Mouse (Mus musculus) ES-Bruce4 (cell line): Measurements from ENCODE around the gene Vmn1r13.
"Not testable (repeated sequence)": the region's sequence is repeated elsewhere in the genome, so short reads cannot be mapped to it uniquely, and the experiment has no call there.

Source experiments
- CTCF ChIP-seq: IDR thresholded peaks from one replicate; pipeline ENCODE4 v1.8.1; 2011; ENCODE audit warnings: low read depth, low read length
- POLR2A ChIP-seq: IDR thresholded peaks from one replicate; pipeline ENCODE4 v1.8.1; 2011; ENCODE audit warnings: low read length; ENCODE audit not compliant: insufficient read depth

- not testable (repeated sequence) for TF ChIP-seq CTCF, POLR2A
Measured at GRCm38 (mm10) chr6:57202990-57203389, at the start of gene Vmn1r13.
